Mouse (Mus musculus) adrenal gland (tissue): Measurements from ENCODE around the gene Zfp580.
"Not testable (repeated sequence)": the region's sequence is repeated elsewhere in the genome, so short reads cannot be mapped to it uniquely, and the experiment has no call there.

Experiments used
- intact Hi-C: fragments of 180-260 bp; cut with DNase I; formaldehyde crosslinking; loops from one replicate; pipeline ENCODE4 v1.15.1; 2025
- long read RNA-seq, 2 experiments: library from polyadenylated mRNA; unstranded; transcript quantifications; one replicate each; pipeline ENCODE4 v2.0.0; 2020; ENCODE audit warnings: borderline replicate concordance in 1 of 2; ENCODE audit not compliant: insufficient replicate concordance in 1 of 2

Zfp580 gene
- long read RNA-seq, experiment 1, partial matches to known transcripts, result 0 of 2 reads
- long read RNA-seq, experiment 1, other reads (novel, unspliced or antisense), result 0 of 2 reads
- long read RNA-seq, experiment 2, partial matches to known transcripts, result 0 of 1 reads
- long read RNA-seq, experiment 2, other reads (novel, unspliced or antisense), result 0 of 1 reads

GRCm38 (mm10) chr7:5051193-5052192 lies at the start of gene Zfp580:
Gene Zfp580 (plus strand): TSS chr7:5051538.
- intact Hi-C loops, result loop anchor here (5.0 kb wide), 1 partner anchor 54 kb away; the partner anchor contains the start of gene Zfp579

- intact Hi-C loops, result not testable (repeated sequence)
These were observed 48.5 kb upstream of the Zfp580 start for GRCm38 (mm10) chr7:5002876-5003275.

DNA sequence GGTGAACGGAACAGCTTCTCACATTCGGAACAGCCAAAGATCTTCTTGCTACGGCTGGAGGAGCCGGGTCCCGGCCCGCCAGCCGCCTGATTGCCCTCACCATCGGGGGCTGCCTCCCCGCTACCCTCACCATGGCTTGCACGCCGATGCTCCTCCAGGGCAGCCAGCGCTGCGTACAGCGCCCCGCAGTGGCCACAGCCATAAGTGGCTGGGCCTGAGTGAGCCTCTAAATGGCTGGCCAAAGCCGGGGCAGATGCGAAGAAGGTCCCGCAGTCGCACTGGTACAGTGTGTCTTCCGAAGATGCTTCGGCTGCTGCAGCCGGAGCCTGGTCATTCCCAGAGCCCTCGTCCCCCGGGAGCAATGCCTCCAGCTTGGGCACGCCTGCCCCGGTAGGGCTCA lies 43.1 kb upstream of the Zfp580 start:
- intact Hi-C loops, result no loop called here

DNA sequence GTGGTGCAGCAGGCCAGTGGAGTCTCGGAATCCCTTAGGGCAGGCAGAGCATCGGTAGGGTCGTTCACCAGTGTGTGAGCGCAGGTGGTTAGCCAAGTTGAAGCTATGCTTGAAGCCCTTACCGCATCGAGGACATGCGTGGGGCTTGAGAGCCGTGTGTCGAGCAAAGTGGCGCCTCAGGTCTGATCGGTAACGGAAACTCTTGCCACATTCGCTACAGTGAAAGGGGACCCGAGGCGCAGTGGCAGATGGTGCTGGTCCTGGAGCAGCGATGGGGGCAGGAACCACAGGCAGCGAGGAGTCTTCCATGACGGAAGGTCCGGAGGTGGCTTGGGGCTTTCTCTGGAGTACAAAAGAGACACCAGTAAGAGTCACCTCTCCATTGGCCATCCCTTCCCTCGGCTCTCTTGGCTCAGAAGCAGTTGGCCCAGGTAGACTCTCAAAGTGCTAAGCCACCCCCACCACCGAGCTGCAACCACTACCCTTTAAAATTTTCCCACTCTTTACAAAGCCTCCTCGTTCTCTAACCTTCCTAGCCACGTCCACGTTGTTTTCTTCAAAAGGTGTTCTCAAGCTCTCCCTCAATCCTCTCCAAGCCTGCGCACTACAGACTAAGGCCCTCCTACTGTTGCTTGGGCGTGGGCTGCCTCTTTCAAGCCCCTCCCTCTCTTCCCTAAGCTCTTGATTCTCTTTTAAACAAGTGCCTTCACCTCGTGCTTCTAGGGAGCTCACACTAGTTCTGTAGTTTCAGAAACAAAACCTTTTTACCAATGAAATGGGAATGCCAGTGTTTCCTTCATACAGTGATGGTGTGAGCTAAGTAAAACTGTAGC lies 38.4 kb upstream of the Zfp580 start:
- intact Hi-C loops, result no loop called here

DNA sequence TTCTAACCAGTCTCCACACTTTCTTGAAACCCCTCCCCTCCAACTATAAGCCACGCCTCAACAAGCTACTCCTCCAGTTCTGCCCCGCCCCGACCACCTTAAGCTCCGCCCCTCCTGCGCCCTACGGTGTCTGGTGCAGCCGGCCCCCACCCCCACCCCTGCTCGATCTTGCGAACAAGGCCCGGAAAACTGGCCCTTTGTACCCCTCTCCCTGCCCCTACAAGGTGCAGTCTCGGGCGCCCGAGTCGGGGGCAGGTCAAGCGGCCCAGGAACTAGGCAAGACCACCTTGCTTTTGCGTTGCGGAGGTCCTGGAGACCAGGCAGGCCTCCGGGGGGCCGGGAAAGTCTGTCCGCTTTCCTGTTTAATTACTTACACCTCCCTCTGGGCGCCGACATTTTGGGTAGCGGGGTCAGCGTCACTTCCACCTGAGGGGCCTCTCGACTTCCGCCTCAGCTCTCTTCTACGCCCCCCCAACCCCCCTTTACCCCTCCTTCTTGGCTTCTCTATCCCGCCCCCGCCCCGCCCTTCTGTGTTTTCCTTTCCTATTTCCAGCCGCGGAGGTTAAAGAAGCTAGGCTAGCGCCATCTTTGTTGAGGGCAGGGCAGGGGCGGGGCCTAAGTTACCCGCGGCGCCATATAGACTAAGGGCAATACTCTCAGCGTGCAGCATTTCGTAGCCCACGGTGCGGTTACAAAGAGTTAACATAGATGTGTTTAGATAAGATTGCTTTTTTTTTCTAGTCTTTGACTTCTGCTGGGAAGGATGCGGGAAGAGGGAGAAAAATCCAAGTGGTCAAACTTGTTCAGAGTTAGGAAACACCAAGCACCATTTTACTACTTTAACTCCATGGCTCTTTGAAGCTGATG lies 36.9 kb upstream of the Zfp580 start, which contains the start of the genes Zfp524 and Fiz1:
TSS of gene Zfp524 (plus strand) at position 165 of the 867 bp plus-strand sequence.
TSS of gene Fiz1 (minus strand) at position 447 of the 867 bp plus-strand sequence.
- intact Hi-C loops, result no loop called here

- intact Hi-C loops, result no loop called here
These were observed 36.0 kb upstream of the Zfp580 start, which contains the start of gene Gm44973 for GRCm38 (mm10) chr7:5015118-5016001. Gene Gm44973 (plus strand): TSS chr7:5015496.

DNA sequence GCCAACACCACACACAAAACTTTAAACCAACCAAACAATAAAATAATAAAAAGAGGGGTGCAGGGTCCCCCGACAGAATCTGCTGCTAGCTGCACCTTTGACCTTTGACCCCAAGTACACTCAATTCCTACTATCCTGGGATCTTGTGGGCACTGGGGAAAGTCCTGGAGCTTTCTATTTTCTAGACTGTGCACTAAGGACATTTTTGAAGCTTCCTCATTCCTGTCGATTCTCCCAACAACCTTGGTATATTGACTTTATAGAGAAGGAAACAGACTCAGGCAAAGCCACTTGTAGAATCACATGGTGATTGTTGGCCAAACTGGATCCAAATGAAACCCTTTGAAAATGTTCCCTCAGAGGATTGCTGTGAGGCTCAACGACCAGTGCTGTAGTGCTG lies 35.3 kb upstream of the Zfp580 start:
- intact Hi-C loops, result no loop called here

GRCm38 (mm10) chr7:5016920-5017319 lies 34.4 kb upstream of the Zfp580 start:
- intact Hi-C loops, result no loop called here

DNA sequence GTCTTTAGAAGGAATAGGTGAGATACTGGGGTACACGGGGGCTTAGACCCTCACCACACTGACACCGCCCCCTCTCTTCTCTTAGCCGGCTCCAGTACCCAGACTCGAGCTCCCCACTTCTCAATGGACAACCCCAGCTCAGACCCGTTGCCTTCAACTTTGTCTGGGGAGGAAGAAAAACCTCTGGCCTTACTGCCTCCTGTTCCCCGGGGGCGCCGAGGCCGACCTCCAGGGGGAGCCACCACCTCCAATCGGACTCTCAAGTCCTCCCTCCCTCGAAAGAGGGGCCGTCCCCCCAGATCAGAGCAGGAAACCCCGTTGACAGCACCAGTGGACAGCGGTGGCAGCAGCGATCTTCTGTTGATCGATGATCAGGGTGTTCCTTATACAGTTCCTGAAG lies 34.0 kb upstream of the Zfp580 start:
- intact Hi-C loops, result no loop called here

DNA sequence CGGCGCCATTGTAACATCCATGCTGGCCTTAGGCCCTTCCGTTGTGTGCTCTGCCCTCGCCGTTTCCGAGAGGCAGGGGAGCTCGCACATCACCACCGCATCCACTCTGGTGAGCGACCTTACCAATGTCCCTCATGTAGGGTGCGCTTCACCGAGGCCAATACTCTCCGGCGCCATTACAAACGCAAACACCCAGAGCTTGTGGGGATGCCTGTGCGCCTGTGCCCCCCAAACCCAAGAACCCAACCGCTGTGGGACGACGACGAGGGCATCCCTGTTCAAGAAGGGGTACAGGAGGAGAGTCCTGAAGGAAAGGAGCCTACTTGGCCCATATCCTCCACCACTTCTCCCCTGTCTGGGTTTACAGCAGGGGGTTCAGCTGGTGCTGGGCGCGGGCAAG lies 33.4 kb upstream of the Zfp580 start:
- intact Hi-C loops, result no loop called here

DNA sequence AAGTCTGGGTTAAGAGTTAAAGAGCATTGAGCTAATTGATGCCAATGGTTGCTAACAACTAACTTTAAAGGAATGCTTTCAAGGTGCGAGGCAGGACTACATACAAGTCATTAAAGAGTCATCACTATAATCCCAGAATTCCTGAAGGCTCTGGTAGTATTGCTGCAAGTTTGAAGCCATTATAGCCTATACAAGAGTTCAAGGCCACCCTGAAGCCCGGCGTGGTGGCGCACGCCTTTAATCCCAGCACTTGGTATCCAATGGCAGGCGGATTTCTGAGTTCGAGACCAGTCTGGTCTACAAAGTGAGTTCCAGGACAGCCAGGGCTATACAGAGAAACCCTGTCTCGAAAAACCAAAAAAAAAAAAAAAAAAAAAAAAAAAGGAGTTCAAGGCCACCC lies 31.8 kb upstream of the Zfp580 start:
- intact Hi-C loops, result not testable (repeated sequence)

GRCm38 (mm10) chr7:5020000-5020681 lies 31.2 kb upstream of the Zfp580 start, which contains the start of the genes Zfp865 and Ccdc106:
Gene Zfp865 (plus strand): TSS chr7:5020376.
Gene Ccdc106 (plus strand): TSS chr7:5020553.
- intact Hi-C loops, result no loop called here

- intact Hi-C loops, result no loop called here
These were observed 30.7 kb upstream of the Zfp580 start for GRCm38 (mm10) chr7:5020685-5021084.

GRCm38 (mm10) chr7:5021197-5021596 lies 30.1 kb upstream of the Zfp580 start:
- intact Hi-C loops, result no loop called here

DNA sequence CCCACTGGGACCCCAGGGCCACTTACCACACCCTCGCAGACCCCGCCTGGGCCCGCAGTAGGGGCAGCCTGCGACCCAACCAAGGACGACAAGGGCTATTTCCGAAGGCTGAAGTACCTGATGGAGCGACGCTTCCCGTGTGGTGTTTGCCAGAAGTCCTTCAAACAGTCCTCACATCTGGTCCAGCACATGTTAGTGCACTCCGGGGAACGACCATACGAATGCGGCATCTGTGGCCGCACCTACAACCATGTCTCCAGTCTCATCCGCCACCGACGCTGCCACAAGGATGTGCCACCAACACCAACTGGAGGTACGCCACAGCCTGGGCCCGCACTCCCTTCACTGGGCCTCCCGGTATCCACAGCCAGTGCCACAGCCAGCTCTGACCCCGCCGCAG lies 21.8 kb upstream of the Zfp580 start:
- intact Hi-C loops, result no loop called here

- intact Hi-C loops, result no loop called here
These were observed 21.4 kb upstream of the Zfp580 start for GRCm38 (mm10) chr7:5029946-5030345.

GRCm38 (mm10) chr7:5030554-5031275 lies 20.6 kb upstream of the Zfp580 start:
- intact Hi-C loops, result no loop called here

DNA sequence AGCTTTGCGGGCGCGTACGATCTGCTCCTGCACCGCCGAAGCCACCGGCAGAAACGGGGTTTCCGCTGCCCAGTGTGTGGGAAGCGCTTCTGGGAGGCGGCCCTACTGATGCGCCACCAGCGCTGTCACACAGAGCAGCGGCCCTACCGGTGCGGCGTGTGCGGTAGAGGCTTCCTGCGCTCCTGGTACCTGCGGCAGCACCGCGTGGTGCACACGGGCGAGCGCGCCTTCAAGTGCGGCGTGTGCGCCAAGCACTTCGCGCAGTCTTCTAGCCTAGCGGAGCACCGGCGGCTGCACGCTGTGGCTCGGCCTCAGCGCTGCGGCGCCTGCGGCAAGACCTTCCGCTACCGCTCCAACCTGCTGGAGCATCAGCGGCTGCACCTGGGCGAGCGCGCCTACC lies 19.8 kb upstream of the Zfp580 start:
- intact Hi-C loops, result no loop called here
